Mouse (Mus musculus) testis, adult 2 months (tissue): ENCODE data around the gene 1700025G04Rik. TPM values are rescaled to one million over a fixed set of nuclear protein-coding genes. Genes with fewer than 3 reads are reported as not detected.
"Not testable (repeated sequence)": the region's sequence is repeated elsewhere in the genome, so short reads cannot be mapped to it uniquely, and the experiment has no call there.

Experiments
- H3K27ac ChIP-seq: fragments of 200-500 bp; 2 replicates; pipeline ENCODE4 v1.5.1; 2012; ENCODE audit warnings: low read depth, low read length; ENCODE audit not compliant: control insufficient read depth, insufficient read depth
- H3K27me3 ChIP-seq: fragments of 200-500 bp; 2 replicates; pipeline ENCODE4 v1.6.1; 2012; ENCODE audit warnings: mild to moderate bottlenecking, low read length, moderate library complexity; ENCODE audit not compliant: control insufficient read depth, insufficient read depth
- H3K36me3 ChIP-seq: fragments of 200-500 bp; 2 replicates; pipeline ENCODE4 v1.6.1; 2012; ENCODE audit warnings: mild to moderate bottlenecking, low read length; ENCODE audit not compliant: control insufficient read depth, insufficient read depth
- H3K4me1 ChIP-seq: fragments of 200-500 bp; 2 replicates; pipeline ENCODE4 v1.6.1; 2012; ENCODE audit warnings: low read length; ENCODE audit not compliant: control insufficient read depth, insufficient read depth
- H3K4me3 ChIP-seq: fragments of 200-500 bp; 2 replicates; pipeline ENCODE4 v1.5.1; 2012; ENCODE audit warnings: low read depth, mild to moderate bottlenecking, low read length, moderate library complexity, mixed read lengths; ENCODE audit not compliant: control insufficient read depth
- CTCF ChIP-seq: fragments of 200-500 bp; IDR thresholded peaks from 2 replicates; pipeline ENCODE4 v1.5.1; 2012; ENCODE audit warnings: low read depth, mild to moderate bottlenecking, inconsistent platforms, low read length, moderate library complexity; ENCODE audit not compliant: control insufficient read depth, insufficient read depth, insufficient replicate concordance
- POLR2A ChIP-seq: fragments of 200-500 bp; IDR thresholded peaks from 2 replicates; pipeline ENCODE4 v1.6.1; 2012; ENCODE audit warnings: low read depth, mild to moderate bottlenecking, inconsistent platforms, low read length, moderate library complexity; ENCODE audit not compliant: control insufficient read depth
- polyA plus RNA-seq: library from polyadenylated mRNA; depleted of rRNA; stranded (reverse); fragments of >200 nt; gene quantifications from 2 replicates; pipeline ENCODE4 v1.2.3, GENCODE M21; 2012

The 1700025G04Rik gene
- polyA plus RNA-seq, 1 experiment: 12.0 TPM

GRCm38 (mm10) chr1:151810628-151811421 lies 279.1 kb downstream of the 1700025G04Rik start:
- Histone ChIP-seq H3K36me3 (peaks cover 4% of the 10 kb centered on the region), H3K27me3 (no peaks in the 10 kb centered on the region), H3K4me3 (no peak overlapping the region), H3K27ac (no peak overlapping the region), H3K4me1 (no peaks in the 10 kb centered on the region)
- TF ChIP-seq CTCF: no peak
- no peak for TF ChIP-seq POLR2A

- Histone ChIP-seq H3K27ac (no peak overlapping the region), H3K36me3 (peaks cover 3% of the 10 kb centered on the region)
- TF ChIP-seq CTCF (no peak), POLR2A (no peak)
Observed at GRCm38 (mm10) chr1:151807286-151807685, 282.6 kb downstream of the 1700025G04Rik start.

GRCm38 (mm10) chr1:151802795-151803194 lies 287.1 kb downstream of the 1700025G04Rik start:
- H3K36me3 ChIP-seq: not testable (repeated sequence)

More at GRCm38 (mm10) chr1:151807286-151807685, 282.6 kb downstream of the 1700025G04Rik start:
- Histone ChIP-seq H3K27me3 (no peaks in the 10 kb centered on the region), H3K4me1 (no peaks in the 10 kb centered on the region), H3K4me3 (no peak overlapping the region)

More at GRCm38 (mm10) chr1:151802795-151803194, 287.1 kb downstream of the 1700025G04Rik start:
- H3K4me1 ChIP-seq, H3K27me3 ChIP-seq, H3K4me3 ChIP-seq, H3K27ac ChIP-seq: not testable (repeated sequence)
